Mouse (Mus musculus) C2C12 (cell line): Measurements from ENCODE around the gene Klf1. TPM values are rescaled to one million over a fixed set of nuclear protein-coding genes. Genes with fewer than 3 reads are reported as not detected.

ENCODE experiments used
- H3K27me3 ChIP-seq: one replicate; pipeline ENCODE4 v1.6.1; 2011; ENCODE audit not compliant: control insufficient read depth, insufficient read depth, insufficient read length
- H3K36me3 ChIP-seq: one replicate; pipeline ENCODE4 v1.6.1; 2011; ENCODE audit not compliant: control insufficient read depth, insufficient read depth
- H3K4me3 ChIP-seq: one replicate; pipeline ENCODE4 v1.5.1; 2011; ENCODE audit warnings: mild to moderate bottlenecking, control low read depth; ENCODE audit not compliant: poor library complexity, insufficient read depth, severe bottlenecking
- H3K79me2 ChIP-seq: one replicate; pipeline ENCODE4 v1.6.1; 2011; ENCODE audit not compliant: control insufficient read depth, insufficient read depth
- H3K79me3 ChIP-seq: one replicate; pipeline ENCODE4 v1.6.1; 2011; ENCODE audit warnings: low read depth, control low read depth
- H3ac ChIP-seq: one replicate; pipeline ENCODE3; 2011; ENCODE audit warnings: low read depth; ENCODE audit not compliant: control insufficient read depth, insufficient read length
- CEBPB ChIP-seq: IDR thresholded peaks from one replicate; pipeline ENCODE4 v1.6.1; 2011; ENCODE audit warnings: low read depth, mild to moderate bottlenecking, control low read depth, moderate library complexity
- CTCF ChIP-seq: IDR thresholded peaks from one replicate; pipeline ENCODE4 v1.5.1; 2011; ENCODE audit not compliant: control insufficient read depth, insufficient read depth, insufficient read length
- FOSL1 ChIP-seq: IDR thresholded peaks from one replicate; pipeline ENCODE4 v1.8.0; 2011; ENCODE audit warnings: mild to moderate bottlenecking, low read length; ENCODE audit not compliant: poor library complexity, insufficient read depth, severe bottlenecking
- MAX ChIP-seq: IDR thresholded peaks from one replicate; pipeline ENCODE4 v1.6.1; 2011; ENCODE audit warnings: mild to moderate bottlenecking, control low read depth
- MYOD1 ChIP-seq: IDR thresholded peaks from one replicate; pipeline ENCODE4 v1.6.1; 2011; ENCODE audit warnings: low read depth; ENCODE audit not compliant: control insufficient read depth, insufficient read length
- MYOG ChIP-seq: IDR thresholded peaks from one replicate; pipeline ENCODE4 v1.6.1; 2011; ENCODE audit not compliant: control insufficient read depth, insufficient read length; ENCODE audit errors: extremely low read depth
- USF1 ChIP-seq: IDR thresholded peaks from one replicate; pipeline ENCODE4 v1.6.1; 2011; ENCODE audit warnings: low read depth, mild to moderate bottlenecking, control low read depth, moderate library complexity
- polyA plus RNA-seq: library from polyadenylated mRNA; unstranded; fragments of >200 nt; fragmentation: generic; extraction: Trizol; gene quantifications from one replicate; pipeline ENCODE4 v1.2.1, GENCODE M21; 2012; ENCODE audit warnings: missing spikeins

Gene Klf1
- polyA plus RNA-seq, 1 experiment, result 0.09 TPM

DNA sequence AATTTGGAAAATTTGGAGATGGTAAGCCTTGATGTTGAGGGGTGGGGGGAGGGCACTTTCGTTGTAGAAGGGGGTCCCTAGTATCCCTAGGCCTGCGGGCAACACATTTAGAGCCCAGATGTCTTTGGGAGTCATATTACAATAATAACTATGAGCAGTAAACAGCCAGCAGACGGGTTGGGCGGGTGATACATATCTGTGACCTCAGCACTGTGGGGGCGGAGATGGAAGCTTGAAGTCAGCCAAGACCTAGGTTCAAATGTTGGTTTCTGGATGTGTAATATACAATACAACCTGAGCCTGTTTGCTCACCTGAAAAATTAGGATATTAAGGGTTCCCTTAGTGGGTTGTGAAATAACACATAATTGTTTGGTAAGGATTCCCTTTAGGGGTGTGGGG, 8.2 kb downstream of the Klf1 start:
- no peaks in the 10 kb centered on the region for H3K27me3 ChIP-seq
- no peak overlapping the region for H3ac ChIP-seq
- no peaks in the 10 kb centered on the region for H3K79me3 ChIP-seq
- TF ChIP-seq USF1 (no peak), CEBPB (no peak), MAX (no peak), MYOD1 (no peak), FOSL1 (no peak), CTCF (no peak), MYOG (no peak)
- H3K4me3 ChIP-seq, result no peak overlapping the region
- H3K79me2 ChIP-seq, result no peaks in the 10 kb centered on the region
- no peaks in the 10 kb centered on the region for H3K36me3 ChIP-seq

DNA sequence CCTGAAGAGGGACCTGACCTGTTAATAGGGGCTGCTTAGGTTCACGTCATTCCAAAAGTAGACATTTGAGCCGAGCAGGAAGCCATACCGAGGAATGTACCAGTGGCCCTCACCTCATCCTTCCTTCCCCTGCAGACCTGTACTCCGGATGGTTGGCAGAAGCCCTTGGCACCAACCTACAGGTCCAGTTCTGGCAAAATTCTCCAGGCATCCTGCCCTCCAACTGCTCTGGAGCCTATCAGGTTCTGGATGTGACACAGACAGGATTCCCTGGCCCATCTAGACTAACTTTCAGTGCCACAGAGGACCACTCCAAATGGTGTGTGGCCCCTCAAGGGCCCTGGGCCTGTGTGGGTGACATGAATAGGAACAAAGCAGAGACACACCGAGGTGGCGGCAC, 8.8 kb downstream of the Klf1 start:
- Histone ChIP-seq H3K27me3 (no peaks in the 10 kb centered on the region), H3ac (no peak overlapping the region)

DNA sequence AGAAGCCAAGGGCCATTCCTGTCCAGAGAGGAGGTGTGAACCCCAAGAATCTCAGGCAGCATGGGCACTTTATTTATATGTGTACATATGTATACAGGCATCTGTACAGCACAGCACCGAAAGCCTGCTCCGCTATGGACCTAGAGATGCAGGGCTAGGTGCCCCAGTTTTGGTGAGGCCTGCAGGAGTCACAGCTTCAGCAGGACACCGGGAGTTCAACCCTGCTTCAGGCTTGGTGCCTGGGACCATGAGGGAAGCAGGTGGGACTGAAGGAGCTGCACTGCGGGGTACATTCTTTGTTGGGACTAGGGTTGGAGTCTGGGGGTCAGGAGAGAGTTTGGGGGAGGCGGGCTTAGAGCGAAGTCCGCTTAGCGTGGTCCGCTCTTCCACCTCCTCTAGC, 10.1 kb downstream of the Klf1 start:
- no peaks in the 10 kb centered on the region for H3K79me3 ChIP-seq
- H3ac ChIP-seq, result no peak overlapping the region
- H3K4me3 ChIP-seq, result no peak overlapping the region
- H3K79me2 ChIP-seq, result no peaks in the 10 kb centered on the region
- TF ChIP-seq FOSL1, result no peak
- no peak for TF ChIP-seq MAX
- TF ChIP-seq MYOG, result no peak
- TF ChIP-seq CTCF, result no peak
- no peak for TF ChIP-seq USF1
- no peak for TF ChIP-seq MYOD1
- TF ChIP-seq CEBPB, result no peak
- no peaks in the 10 kb centered on the region for H3K36me3 ChIP-seq
- H3K27me3 ChIP-seq, result no peaks in the 10 kb centered on the region

More for the DNA sequence above, 8.8 kb downstream of the Klf1 start:
- Histone ChIP-seq H3K79me2 (no peaks in the 10 kb centered on the region), H3K79me3 (no peaks in the 10 kb centered on the region), H3K36me3 (no peaks in the 10 kb centered on the region), H3K4me3 (no peak overlapping the region)
- TF ChIP-seq FOSL1 (no peak), MYOG (no peak), MAX (no peak), CEBPB (no peak), MYOD1 (no peak), USF1 (no peak), CTCF (no peak)

DNA sequence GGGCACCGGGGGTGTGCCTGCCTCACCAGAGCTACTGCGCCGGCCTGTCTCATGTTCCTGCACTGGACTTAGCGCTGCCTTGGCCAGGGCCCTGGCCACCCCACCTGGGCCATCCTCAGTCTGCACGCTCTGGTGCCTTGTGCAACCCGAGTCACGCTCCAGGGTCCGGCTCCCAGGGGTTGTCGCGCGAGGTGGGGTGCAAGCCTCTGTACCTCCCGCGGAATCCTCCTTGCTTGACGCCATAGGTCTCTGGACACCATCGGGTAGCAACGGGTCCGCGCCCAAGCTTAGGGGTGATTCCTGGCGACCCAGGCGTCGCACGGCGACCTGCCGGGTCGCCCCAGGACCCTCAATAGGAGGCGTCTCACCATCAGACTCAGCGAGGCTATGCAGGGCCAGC, 10.7 kb downstream of the Klf1 start:
- peaks cover under 1% of the 10 kb centered on the region for H3K27me3 ChIP-seq

DNA sequence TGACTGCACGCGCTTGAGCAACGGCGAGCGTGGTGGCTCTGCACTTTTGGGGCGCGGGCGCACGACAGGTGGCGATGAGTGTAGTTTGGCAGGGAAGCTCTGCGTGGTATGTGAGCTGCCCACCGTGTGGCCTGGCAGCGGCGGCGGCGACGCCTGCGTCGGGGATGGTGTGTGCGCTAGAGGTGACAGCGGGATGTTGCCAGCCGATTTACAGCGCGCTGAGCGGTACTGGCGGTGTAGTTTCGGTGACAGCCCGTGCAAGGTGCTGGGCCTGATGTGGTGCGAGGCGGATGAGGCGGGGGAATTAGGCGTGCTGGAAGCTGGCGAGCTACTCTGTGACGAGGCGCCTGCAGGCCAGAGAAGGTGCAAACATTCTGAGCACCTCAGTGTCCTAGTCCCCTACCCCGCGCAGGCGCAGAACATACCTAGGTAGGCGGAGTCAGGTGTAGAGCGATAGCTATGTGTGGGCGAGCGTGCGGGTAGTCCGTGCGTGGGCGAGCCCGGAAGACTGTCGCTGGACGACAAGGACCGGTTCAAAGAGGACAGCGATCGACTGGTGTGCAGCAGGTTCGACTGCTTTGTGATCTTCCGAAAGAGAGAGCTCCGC, 11.3 kb downstream of the Klf1 start:
- H3K27me3 ChIP-seq, result peaks cover 6% of the 10 kb centered on the region
- no peaks in the 10 kb centered on the region for H3K79me2 ChIP-seq
- H3K79me3 ChIP-seq, result no peaks in the 10 kb centered on the region
- H3K36me3 ChIP-seq, result no peaks in the 10 kb centered on the region
- TF ChIP-seq FOSL1 (no peak), MYOG (no peak), MAX (no peak), MYOD1 (no peak), USF1 (no peak), CTCF (no peak)
- H3K4me3 ChIP-seq, result no peak overlapping the region
- H3ac ChIP-seq, result no peak overlapping the region

More for the DNA sequence above, 10.7 kb downstream of the Klf1 start:
- no peaks in the 10 kb centered on the region for H3K79me3 ChIP-seq
- TF ChIP-seq CTCF, result no peak
- no peak for TF ChIP-seq MAX
- TF ChIP-seq CEBPB, result no peak
- no peak for TF ChIP-seq USF1
- no peak for TF ChIP-seq FOSL1
- no peak for TF ChIP-seq MYOD1
- TF ChIP-seq MYOG, result no peak
- no peak overlapping the region for H3ac ChIP-seq
- H3K36me3 ChIP-seq, result no peaks in the 10 kb centered on the region
- no peak overlapping the region for H3K4me3 ChIP-seq
- H3K79me2 ChIP-seq, result no peaks in the 10 kb centered on the region

DNA sequence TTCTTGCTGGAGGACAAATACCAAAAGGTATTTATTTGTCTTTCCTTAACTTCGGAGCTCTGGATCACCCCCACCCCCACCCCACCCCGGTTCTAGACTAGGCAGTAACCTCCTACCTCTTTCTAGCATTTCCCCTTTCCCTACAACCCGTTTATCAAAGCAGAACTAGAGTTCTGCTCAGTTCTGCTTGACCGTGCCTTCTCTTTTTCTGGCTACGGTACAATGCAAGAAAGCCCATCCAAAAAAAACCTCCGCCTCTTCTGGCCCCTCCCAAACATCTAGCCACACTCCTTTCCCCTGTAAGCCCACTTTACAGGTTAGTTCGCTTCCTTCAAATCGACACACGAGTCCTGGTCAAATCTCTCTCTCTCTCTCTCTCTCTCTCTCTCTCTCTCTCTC, 11.8 kb downstream of the Klf1 start:
- H3K79me2 ChIP-seq, result no peaks in the 10 kb centered on the region
- H3ac ChIP-seq, result no peak overlapping the region
- no peaks in the 10 kb centered on the region for H3K36me3 ChIP-seq
- TF ChIP-seq USF1 (no peak), MYOG (no peak), MYOD1 (no peak)
- H3K4me3 ChIP-seq, result no peak overlapping the region
- peaks cover 7% of the 10 kb centered on the region for H3K27me3 ChIP-seq
- H3K79me3 ChIP-seq, result no peaks in the 10 kb centered on the region
